Mouse (Mus musculus): ENCODE data around the gene Chrnb2.
"Not testable (repeated sequence)": the region's sequence is repeated elsewhere in the genome, so short reads cannot be mapped to it uniquely, and the experiment has no call there.

Chrnb2 gene

DNA sequence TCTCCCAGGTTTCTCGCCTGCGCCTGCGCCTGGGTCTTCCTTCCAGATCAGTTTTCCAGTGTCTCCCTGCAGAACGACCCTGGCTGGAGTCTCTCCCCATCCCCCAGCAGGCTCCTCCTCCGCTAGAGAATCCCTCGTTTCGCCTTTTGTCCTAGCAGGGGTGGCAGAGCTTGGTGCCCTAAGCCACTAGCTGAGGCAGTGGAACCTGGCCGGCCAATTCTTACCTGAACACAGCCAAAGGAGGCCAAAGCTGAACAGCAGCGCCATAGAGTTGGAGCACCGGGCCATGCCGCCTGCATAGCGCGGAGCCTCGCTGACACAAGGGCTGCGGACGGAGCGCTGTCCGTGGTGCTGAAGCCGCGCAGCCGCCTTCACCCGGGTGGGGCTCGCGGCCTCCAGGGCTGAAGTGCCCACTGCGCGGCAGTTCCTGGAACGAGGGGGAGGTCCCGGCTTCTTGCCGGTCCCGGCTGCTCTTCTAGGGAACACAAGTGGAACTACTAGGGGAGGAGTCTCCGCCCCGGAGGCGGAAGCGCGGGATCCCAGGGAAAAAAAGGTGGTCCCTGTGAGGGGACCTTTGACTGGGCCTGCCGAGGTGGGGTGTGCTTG, at the start of gene Chrnb2:
TSS of gene Chrnb2 (minus strand) at position 514 of the 606 bp plus-strand sequence.
- in situ Hi-C loops (cut with MboI; ENCODE audit: unreplicated experiment in 2 of 2): loop anchor here (10.0 to 25.0 kb wide), 3 partner anchors 249 to 427 kb away; partner anchors contain the start of genes Adam15 (in 2 of the 2), Efna4 (in 2 of the 2) and Kcnn3 (in 1 of the 2)

GRCm38 (mm10) chr3:89814051-89814450, 49.6 kb upstream of the Chrnb2 start:
- in situ Hi-C loops (cut with MboI; ENCODE audit: unreplicated experiment in 2 of 2): no loop called here

DNA sequence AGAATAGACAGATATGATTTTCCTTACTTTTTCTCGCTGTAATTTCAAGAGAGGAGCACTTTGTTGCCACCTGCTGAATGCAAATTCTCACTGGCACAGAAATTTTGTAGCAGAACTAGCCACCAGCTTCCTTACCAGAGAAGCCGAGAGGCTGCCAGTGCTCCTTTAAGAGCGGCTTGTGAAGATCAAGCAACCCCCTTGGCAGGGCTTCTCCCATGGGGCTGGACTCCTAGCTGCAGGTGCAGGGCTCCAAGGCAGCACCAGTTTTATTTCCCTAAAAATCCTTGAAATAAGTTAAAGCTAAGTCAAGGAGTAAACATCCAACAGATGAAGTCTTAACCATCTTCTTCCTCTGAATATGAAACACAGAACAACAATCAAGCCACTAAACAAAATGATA, 47.7 kb upstream of the Chrnb2 start:
- in situ Hi-C loops (cut with MboI; ENCODE audit: unreplicated experiment in 2 of 2): no loop called here

GRCm38 (mm10) chr3:89810841-89811240, 46.4 kb upstream of the Chrnb2 start:
- in situ Hi-C loops (cut with MboI; ENCODE audit: unreplicated experiment in 2 of 2): no loop called here

DNA sequence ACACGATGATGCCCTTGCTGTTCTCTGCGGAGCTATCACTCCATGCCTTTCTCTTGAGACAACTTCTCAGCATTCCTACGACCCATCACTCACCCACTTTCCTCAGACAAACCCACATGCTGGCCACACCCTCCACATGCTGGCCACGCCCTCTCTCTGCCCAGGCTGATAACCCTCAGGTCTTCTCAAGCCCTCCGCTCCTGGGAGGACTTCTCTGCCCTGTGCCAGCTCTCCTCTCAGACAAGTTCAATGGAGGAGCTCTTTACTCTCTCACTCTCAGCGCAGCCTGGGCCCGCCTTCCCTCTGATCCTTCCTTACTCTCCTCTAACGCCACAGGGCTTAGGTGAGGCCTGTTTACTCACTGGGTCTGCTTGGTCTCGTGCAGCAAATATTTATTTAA, 44.2 kb upstream of the Chrnb2 start:
- in situ Hi-C loops (cut with MboI; ENCODE audit: unreplicated experiment in 2 of 2): no loop called here

- in situ Hi-C loops (cut with MboI; ENCODE audit: unreplicated experiment in 2 of 2): no loop called here
Observed at GRCm38 (mm10) chr3:89807881-89808280, 43.4 kb upstream of the Chrnb2 start.

GRCm38 (mm10) chr3:89807171-89807570, 42.7 kb upstream of the Chrnb2 start:
- in situ Hi-C loops (cut with MboI; ENCODE audit: unreplicated experiment in 2 of 2): no loop called here

DNA sequence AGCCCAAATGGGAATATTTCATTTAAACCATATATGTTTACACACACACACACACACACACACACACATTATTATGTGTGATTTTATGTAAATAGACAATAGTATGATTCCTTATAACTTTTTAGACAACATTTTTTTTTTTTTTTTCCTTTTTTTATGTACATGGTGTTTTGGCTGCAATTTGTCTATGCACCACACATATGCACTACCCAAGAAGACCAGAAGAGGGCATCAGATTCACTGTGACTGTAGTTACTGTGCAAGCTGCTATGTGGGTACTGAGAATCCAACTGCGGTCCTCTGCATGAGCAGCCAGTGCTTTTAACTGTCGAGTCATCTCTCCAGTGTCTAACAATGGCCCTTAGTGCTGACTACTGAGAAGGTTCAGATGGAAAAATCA, 42.3 kb upstream of the Chrnb2 start:
- in situ Hi-C loops (cut with MboI; ENCODE audit: unreplicated experiment in 2 of 2): no loop called here

DNA sequence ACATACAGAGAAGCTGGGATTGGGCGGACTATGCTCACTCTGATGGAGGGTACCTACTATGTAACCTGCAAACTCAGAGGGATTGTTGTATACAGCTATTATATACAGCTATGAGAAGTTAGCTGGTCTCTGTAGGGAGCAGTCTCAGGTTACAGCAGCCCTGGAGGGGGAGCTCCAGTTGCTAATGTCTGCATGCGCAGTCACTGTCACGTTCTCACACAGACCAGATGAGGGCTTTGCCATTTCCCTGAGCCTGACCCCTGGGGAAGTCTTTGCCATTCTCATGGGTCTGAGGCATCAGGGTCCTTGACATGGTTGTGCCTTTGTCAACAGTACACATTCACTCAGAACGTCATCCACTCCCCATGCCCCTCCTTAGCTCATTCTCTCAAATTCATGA, 40.7 kb upstream of the Chrnb2 start:
- in situ Hi-C loops (cut with MboI; ENCODE audit: unreplicated experiment in 2 of 2): no loop called here

GRCm38 (mm10) chr3:89802876-89803275, 38.4 kb upstream of the Chrnb2 start:
- in situ Hi-C loops (cut with MboI; ENCODE audit: unreplicated experiment in 2 of 2): no loop called here

- in situ Hi-C loops (cut with MboI; ENCODE audit: unreplicated experiment in 2 of 2): no loop called here
Observed at GRCm38 (mm10) chr3:89801507-89801847, 37.0 kb upstream of the Chrnb2 start.

DNA sequence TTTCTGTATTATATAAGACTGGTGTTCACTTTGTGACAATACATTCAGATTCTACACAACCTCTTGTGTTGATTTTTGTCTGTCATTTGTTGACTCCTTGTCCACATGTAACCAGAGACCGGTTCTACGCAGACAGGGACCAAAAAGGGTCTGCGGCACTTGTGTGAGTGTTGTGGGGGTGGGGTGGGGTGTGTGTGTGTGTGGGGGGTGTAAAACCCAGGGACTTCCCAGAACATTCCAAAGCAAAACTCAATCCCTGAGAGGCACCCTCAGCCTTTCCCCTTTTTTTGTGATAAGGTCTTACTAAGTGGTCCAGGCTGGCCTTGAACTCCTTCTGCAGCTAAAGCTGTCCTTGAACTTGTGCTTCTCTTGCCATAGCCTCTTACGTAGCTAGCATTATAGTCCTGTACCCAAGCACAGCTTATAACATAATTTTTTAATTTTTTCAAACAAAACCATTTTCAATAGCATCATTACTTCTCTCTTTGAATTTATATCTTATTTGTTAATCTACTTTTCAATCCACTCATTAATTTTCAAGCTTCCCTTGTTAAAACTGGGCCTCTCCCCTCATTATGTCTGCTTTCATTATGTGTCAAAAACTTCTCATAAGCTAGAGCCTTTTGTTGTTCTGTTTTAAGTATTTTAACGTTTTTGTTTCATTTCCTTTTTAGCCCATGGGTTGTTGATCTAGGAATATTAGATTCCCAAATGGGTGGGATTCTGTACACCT, 36.5 kb upstream of the Chrnb2 start:
- in situ Hi-C loops (cut with MboI; ENCODE audit: unreplicated experiment in 2 of 2): no loop called here

GRCm38 (mm10) chr3:89800078-89800477, 35.6 kb upstream of the Chrnb2 start:
- in situ Hi-C loops (cut with MboI; ENCODE audit: unreplicated experiment in 2 of 2): not testable (repeated sequence)

- in situ Hi-C loops (cut with MboI; ENCODE audit: unreplicated experiment in 2 of 2): no loop called here
Observed at GRCm38 (mm10) chr3:89799476-89799875, 35.0 kb upstream of the Chrnb2 start.

DNA sequence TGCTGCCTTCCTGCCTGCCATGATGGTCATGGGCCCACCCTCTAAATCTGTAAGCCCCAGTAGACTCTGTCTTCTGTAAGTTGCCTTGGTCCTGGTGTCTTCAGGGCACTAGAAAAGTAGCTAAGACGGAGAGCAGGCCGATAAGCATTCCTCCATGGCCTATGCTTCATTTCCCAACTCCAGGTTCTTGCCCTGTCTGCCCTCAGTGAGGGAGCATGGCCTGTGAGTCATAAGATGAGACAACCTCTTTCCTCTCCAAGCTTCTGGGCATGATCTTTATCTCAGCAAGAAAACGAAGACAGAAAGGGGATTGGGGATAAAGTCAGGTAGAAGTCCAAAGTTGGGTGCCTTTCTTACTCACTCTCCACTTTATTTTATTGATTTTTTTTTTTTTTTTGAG, 34.1 kb upstream of the Chrnb2 start:
- in situ Hi-C loops (cut with MboI; ENCODE audit: unreplicated experiment in 2 of 2): no loop called here

- in situ Hi-C loops (cut with MboI; ENCODE audit: unreplicated experiment in 2 of 2): no loop called here
Observed at GRCm38 (mm10) chr3:89796358-89796757, 31.9 kb upstream of the Chrnb2 start.

DNA sequence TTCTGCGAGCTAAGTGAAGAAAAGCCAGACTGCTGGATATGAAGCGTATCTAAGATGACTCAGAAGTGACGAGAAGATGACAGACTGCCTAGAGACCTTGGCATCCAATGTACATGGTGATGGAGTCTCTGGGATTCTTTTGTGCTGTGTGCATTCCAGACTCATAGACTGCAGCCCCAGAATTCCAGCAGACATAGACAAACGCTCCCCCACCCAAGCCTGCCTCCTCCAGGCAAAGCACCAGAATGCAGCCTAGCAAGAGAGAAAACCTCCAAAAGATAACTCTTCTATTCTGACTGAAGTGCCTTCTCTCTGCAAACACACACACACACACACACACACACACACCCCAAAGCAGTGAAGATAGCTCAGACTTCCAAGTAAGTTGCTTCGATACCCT, 31.3 kb upstream of the Chrnb2 start:
- in situ Hi-C loops (cut with MboI; ENCODE audit: unreplicated experiment in 2 of 2): no loop called here

GRCm38 (mm10) chr3:89794616-89795015, 30.2 kb upstream of the Chrnb2 start:
- in situ Hi-C loops (cut with MboI; ENCODE audit: unreplicated experiment in 2 of 2): no loop called here

DNA sequence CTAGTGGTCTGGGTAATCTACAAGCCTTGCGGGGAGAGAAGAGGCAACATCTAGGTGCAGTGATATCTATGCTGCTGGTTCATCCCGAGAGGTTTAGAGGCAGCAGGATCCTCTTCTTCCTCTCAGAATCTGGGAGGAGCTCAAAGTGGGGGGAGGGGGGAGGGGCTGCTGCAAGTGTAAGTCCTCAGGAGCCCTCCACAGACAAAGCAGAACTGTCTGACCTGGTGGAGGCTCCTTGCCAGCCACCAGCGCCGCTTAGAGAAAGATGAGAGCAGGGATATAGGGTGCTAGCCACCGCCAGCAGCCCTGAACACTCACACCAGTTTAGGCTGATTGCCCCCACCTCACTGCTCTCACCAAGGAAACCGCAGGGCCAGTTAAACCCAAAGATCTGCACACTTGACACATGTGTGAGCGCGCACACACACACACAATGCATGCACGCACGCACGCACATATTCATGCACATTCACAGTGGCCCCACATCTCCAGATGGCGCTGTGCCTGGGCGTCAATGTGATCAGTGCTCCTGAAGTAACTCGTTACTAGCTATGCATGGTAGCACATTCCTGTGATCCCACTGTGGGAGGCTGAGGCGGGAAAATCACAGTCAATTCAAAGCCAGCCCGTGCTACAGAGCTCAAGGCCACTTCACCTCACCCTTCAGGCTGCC, 24.4 kb upstream of the Chrnb2 start:
- in situ Hi-C loops (cut with MboI; ENCODE audit: unreplicated experiment in 2 of 2): loop anchor here (5.0 to 10.0 kb wide), 5 partner anchors 58 to 286 kb away; partner anchors contain the start of genes Atp8b2 (in 1 of the 2) and Tpm3 (in 1 of the 2)

- in situ Hi-C loops (cut with MboI; ENCODE audit: unreplicated experiment in 2 of 2): loop anchor here (5.0 to 10.0 kb wide), 5 partner anchors 61 to 289 kb away; partner anchors contain the start of genes Atp8b2 (in 1 of the 2) and Tpm3 (in 1 of the 2)
Observed at GRCm38 (mm10) chr3:89786275-89786674, 21.8 kb upstream of the Chrnb2 start.

DNA sequence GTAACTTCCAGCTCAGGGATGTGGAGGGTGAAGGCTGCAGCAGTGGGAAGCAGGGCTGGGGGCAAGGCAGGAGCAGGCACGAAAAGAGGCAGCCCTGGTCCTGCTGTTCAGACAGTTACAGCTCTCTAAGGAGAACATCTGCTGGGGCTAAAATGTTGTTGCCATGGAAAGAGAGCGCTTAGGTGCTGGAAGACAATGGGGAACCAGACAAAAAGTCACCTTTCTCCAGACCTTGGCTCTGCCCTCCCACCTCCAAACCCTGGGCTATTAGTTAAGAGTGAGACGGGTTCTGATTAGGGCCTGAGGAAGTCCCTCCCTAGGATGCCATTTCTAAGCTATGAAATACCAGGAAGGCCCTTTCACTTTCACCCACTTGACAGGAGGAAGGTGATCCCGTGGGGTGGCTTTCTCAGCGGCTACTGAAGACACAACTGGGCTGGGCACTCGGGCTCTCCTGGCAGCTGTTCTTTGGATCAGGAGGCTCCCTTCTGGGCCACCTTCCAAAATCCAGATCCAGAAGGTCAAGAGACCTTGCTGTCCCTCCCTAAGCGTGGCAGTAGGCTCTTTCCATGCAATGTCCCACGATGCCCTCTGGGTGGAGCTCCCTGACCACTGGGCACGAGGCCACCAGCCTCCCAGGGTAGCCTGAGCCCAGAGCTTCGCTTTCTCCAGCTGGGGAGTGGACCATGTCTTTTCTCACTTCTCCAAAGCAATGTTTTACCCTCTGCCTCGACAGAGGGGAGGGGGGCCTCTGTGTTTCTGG, 20.7 kb upstream of the Chrnb2 start:
- in situ Hi-C loops (cut with MboI; ENCODE audit: unreplicated experiment in 2 of 2): loop anchor here (5.0 to 10.0 kb wide), 5 partner anchors 62 to 290 kb away; partner anchors contain the start of genes Atp8b2 (in 1 of the 2) and Tpm3 (in 1 of the 2)
